Mouse (Mus musculus) CH12.LX (cell line): ENCODE results near the gene Olfr1499. TPM values are rescaled to one million over a fixed set of nuclear protein-coding genes. Genes with fewer than 3 reads are reported as not detected.
"Not testable (repeated sequence)": the region's sequence is repeated elsewhere in the genome, so short reads cannot be mapped to it uniquely, and the experiment has no call there.

Experiments
- DNase-seq: peaks from one replicate; pipeline ENCODE4 v3.0.0-alpha.2; 2013; ENCODE audit errors: extremely low read depth
- H3K27ac ChIP-seq: 2 replicates; pipeline ENCODE4 v1.5.1; 2012; ENCODE audit warnings: low read depth, mild to moderate bottlenecking, control low read depth, moderate library complexity; ENCODE audit not compliant: insufficient read depth
- H3K27me3 ChIP-seq: replicated peaks from 2 replicates; pipeline ENCODE3; 2012; ENCODE audit warnings: inconsistent platforms
- H3K36me3 ChIP-seq, 2 experiments: replicated peaks in 1 of 2; 2 replicates each; pipeline versions ENCODE3 to v1.6.1; 2012; ENCODE audit warnings: inconsistent platforms in 1 of 2, low read length in 1 of 2, mild to moderate bottlenecking in 1 of 2, mixed read lengths in 1 of 2, moderate library complexity in 1 of 2; ENCODE audit not compliant: control insufficient read depth in 1 of 2, insufficient read depth in 1 of 2
- H3K4me1 ChIP-seq, 2 experiments: 2 replicates each; pipeline ENCODE4 v1.6.1; 2012; ENCODE audit warnings: inconsistent platforms in 1 of 2, moderate library complexity in 1 of 2; ENCODE audit not compliant: insufficient read depth in 2 of 2, control insufficient read depth in 1 of 2
- H3K4me2 ChIP-seq: 2 replicates; pipeline ENCODE4 v1.6.1; 2012; ENCODE audit warnings: low read depth, mild to moderate bottlenecking, control low read depth; ENCODE audit not compliant: poor library complexity, insufficient read depth, severe bottlenecking
- H3K4me3 ChIP-seq, 3 experiments: fragments of 150-350 bp in 1 of 3; sonication (generic) in 1 of 3; replicated peaks in 1 of 3; 2 replicates each; pipeline versions ENCODE3 to v1.5.1; 2011 to 2012; ENCODE audit warnings: low read depth in 2 of 3, low read length in 2 of 3, mild to moderate bottlenecking in 2 of 3, moderate library complexity in 2 of 3, control low read depth in 1 of 3, improper control_type of control experiment in 1 of 3, inconsistent platforms in 1 of 3, mixed read lengths in 1 of 3; ENCODE audit not compliant: poor library complexity in 1 of 3
- H3K79me2 ChIP-seq: replicated peaks from 2 replicates; pipeline ENCODE4 v1.6.1; 2012; ENCODE audit warnings: mild to moderate bottlenecking, moderate library complexity; ENCODE audit not compliant: control insufficient read depth, poor library complexity, insufficient read depth, severe bottlenecking; ENCODE audit errors: extremely low read depth
- H3K9ac ChIP-seq: 2 replicates; pipeline ENCODE4 v1.6.1; 2012; ENCODE audit warnings: low read depth, mild to moderate bottlenecking, control low read depth, moderate library complexity; ENCODE audit not compliant: insufficient read depth
- H3K9me3 ChIP-seq: replicated peaks from 2 replicates; pipeline ENCODE3; 2012; ENCODE audit warnings: low read length, inconsistent platforms, mixed read lengths
- CTCF ChIP-seq, 2 experiments: IDR thresholded peaks in 1 of 2; conservative IDR thresholded peaks in 1 of 2; 2 replicates each; pipeline ENCODE4 v1.5.1; 2011 to 2012; ENCODE audit warnings: low read depth in 2 of 2, low read length in 2 of 2, improper control_type of control experiment in 1 of 2, inconsistent platforms in 1 of 2, mild to moderate bottlenecking in 1 of 2, moderate library complexity in 1 of 2
- GABPA ChIP-seq: IDR thresholded peaks from 2 replicates; pipeline ENCODE4 v1.6.1; 2012; ENCODE audit warnings: low read depth, low read length, improper control_type of control experiment, inconsistent platforms; ENCODE audit not compliant: insufficient replicate concordance
- HCFC1 ChIP-seq: IDR thresholded peaks from 2 replicates; pipeline ENCODE4 v1.6.1; 2012; ENCODE audit warnings: low read depth, mild to moderate bottlenecking, inconsistent platforms, low read length, improper control_type of control experiment
- NRF1 ChIP-seq: IDR thresholded peaks from 2 replicates; pipeline ENCODE4 v1.6.1; 2014; ENCODE audit warnings: low read depth, mild to moderate bottlenecking, inconsistent platforms, low read length, improper control_type of control experiment, moderate library complexity
- PAX5 ChIP-seq: IDR thresholded peaks from 2 replicates; pipeline ENCODE4 v1.6.1; 2012; ENCODE audit warnings: low read length, inconsistent platforms, mixed read lengths
- RAD21 ChIP-seq: IDR thresholded peaks from 2 replicates; pipeline ENCODE4 v1.6.1; 2011; ENCODE audit warnings: low read depth, mild to moderate bottlenecking, low read length, improper control_type of control experiment, moderate library complexity
- SMC3 ChIP-seq: IDR thresholded peaks from 2 replicates; pipeline ENCODE4 v1.6.1; 2011; ENCODE audit warnings: low read depth, low read length, improper control_type of control experiment
- UBTF ChIP-seq: IDR thresholded peaks from 2 replicates; pipeline ENCODE4 v1.6.1; 2012; ENCODE audit warnings: low read depth, mild to moderate bottlenecking, inconsistent platforms, low read length, improper control_type of control experiment, moderate library complexity
- USF2 ChIP-seq: conservative IDR thresholded peaks from 2 replicates; pipeline ENCODE4 v1.6.1; 2011; ENCODE audit warnings: low read depth, low read length, improper control_type of control experiment
- ZMIZ1 ChIP-seq: IDR thresholded peaks from 2 replicates; pipeline ENCODE4 v1.6.1; 2012; ENCODE audit warnings: low read depth, mild to moderate bottlenecking, inconsistent platforms, low read length, improper control_type of control experiment
- dilution Hi-C: fragments of 300-500 bp; cut with MboI; formaldehyde crosslinking; loops from 2 replicates; pipeline ENCODE4 v1.14.3; 2020; ENCODE audit warnings: low sequenced_read_pairs; ENCODE audit not compliant: extremely low pct_unique_long_range_greater_than_20kb, extremely low pct_ligation_motif_present
- in situ Hi-C: fragments of 300-500 bp; cut with MboI; formaldehyde crosslinking; loops from 3 replicates; pipeline ENCODE4 v1.14.3; 2019; ENCODE audit warnings: low sequenced_read_pairs, low pct_ligation_motif_present, low pct_unique_long_range_greater_than_20kb, mixed read lengths
- polyA plus RNA-seq: library from polyadenylated mRNA; unstranded; fragments of >175 nt; gene quantifications from 2 replicates; pipeline ENCODE4 v1.2.1, GENCODE M21; 2012; ENCODE audit warnings: low read depth; ENCODE audit not compliant: insufficient read length
- total RNA-seq, 2 experiments: library from RNA; depleted of rRNA; stranded (reverse); fragments of 300-350 nt in 1 of 2; fragments of >200 nt in 1 of 2; gene quantifications; 2 replicates each; pipeline ENCODE4 v1.2.3; 2012 to 2014

The Olfr1499 gene
- total and polyA plus RNA-seq, 3 experiments: not detected

GRCm38 (mm10) chr19:13812823-13813222 lies 6.4 kb downstream of the Olfr1499 start:
- no peaks in the 10 kb centered on the region for H3K79me2 ChIP-seq
- no peak overlapping the region for H3K4me3 ChIP-seq
- in situ Hi-C loops (no loop called here), dilution Hi-C loops (no loop called here)
- peak; percentile 35 for DNase-seq
- H3K27ac ChIP-seq: no peak overlapping the region
- H3K4me1 ChIP-seq: no peaks in the 10 kb centered on the region
- H3K9me3 ChIP-seq: no peaks in the 10 kb centered on the region
- H3K9ac ChIP-seq: no peak overlapping the region
- H3K4me2 ChIP-seq: no peak overlapping the region
- TF ChIP-seq SMC3: peak; percentile 60
- TF ChIP-seq ZMIZ1: no peak
- peak; percentile 70 to 85 for TF ChIP-seq CTCF (conservative IDR thresholded peaks at IDR 0.05 in 1 of 2, IDR thresholded peaks at IDR 0.05 in 1 of 2; ENCODE audit: low read depth in 2 of 2, low read length in 2 of 2)
- no peak for TF ChIP-seq NRF1
- no peak for TF ChIP-seq UBTF
- no peak for TF ChIP-seq GABPA
- TF ChIP-seq PAX5: no peak
- no peak for TF ChIP-seq USF2
- TF ChIP-seq RAD21: peak; percentile 60
- H3K27me3 ChIP-seq: no peaks in the 10 kb centered on the region
- no peaks in the 10 kb centered on the region for H3K36me3 ChIP-seq

- H3K79me2 ChIP-seq, H3K36me3 ChIP-seq, H3K9me3 ChIP-seq, dilution Hi-C loops, H3K27me3 ChIP-seq, in situ Hi-C loops, H3K4me1 ChIP-seq, H3K9ac ChIP-seq, DNase-seq, H3K4me3 ChIP-seq, H3K4me2 ChIP-seq, H3K27ac ChIP-seq: not testable (repeated sequence)
Observed at GRCm38 (mm10) chr19:13805486-13805885, 13.8 kb downstream of the Olfr1499 start.

DNA sequence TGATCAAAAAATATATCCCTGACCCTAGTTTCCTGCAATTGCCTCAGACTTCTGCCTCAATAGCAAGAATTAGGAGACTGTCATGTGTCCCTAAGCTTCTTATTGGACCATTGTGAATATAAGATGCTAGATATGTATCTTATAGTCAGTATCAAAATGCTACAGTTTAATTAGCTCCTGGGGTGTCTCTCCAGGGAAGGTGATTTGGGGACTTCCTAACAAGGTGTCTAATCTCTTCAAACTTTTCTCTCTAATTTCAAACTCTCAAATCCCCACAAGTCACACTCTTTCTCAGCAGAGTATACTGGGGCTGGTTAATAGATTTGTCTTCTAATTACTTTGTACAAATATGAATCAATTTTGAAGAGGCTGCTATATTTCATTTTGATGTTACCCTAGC lies 21.1 kb downstream of the Olfr1499 start, which contains the start of gene Olfr1497:
TSS of gene Olfr1497 (minus strand) at position 101 of the 400 bp plus-strand sequence.
- Histone ChIP-seq H3K4me2 (no peak within 1 kb of the TSS), H3K4me3 (no peak within 1 kb of the TSS), H3K9me3 (no peaks in the 10 kb centered on the region), H3K36me3 (no peaks in the 10 kb centered on the region), H3K79me2 (no peaks in the 10 kb centered on the region), H3K27ac (no peak within 1 kb of the TSS), H3K27me3 (no peaks in the 10 kb centered on the region), H3K9ac (no peak within 1 kb of the TSS), H3K4me1 (no peaks in the 10 kb centered on the region)
- in situ Hi-C loops (no loop called here), dilution Hi-C loops (no loop called here)
- no peak for TF ChIP-seq HCFC1
- no peak for DNase-seq
